Mouse (Mus musculus): ENCODE results near the gene Cacybp.

Cacybp gene

DNA sequence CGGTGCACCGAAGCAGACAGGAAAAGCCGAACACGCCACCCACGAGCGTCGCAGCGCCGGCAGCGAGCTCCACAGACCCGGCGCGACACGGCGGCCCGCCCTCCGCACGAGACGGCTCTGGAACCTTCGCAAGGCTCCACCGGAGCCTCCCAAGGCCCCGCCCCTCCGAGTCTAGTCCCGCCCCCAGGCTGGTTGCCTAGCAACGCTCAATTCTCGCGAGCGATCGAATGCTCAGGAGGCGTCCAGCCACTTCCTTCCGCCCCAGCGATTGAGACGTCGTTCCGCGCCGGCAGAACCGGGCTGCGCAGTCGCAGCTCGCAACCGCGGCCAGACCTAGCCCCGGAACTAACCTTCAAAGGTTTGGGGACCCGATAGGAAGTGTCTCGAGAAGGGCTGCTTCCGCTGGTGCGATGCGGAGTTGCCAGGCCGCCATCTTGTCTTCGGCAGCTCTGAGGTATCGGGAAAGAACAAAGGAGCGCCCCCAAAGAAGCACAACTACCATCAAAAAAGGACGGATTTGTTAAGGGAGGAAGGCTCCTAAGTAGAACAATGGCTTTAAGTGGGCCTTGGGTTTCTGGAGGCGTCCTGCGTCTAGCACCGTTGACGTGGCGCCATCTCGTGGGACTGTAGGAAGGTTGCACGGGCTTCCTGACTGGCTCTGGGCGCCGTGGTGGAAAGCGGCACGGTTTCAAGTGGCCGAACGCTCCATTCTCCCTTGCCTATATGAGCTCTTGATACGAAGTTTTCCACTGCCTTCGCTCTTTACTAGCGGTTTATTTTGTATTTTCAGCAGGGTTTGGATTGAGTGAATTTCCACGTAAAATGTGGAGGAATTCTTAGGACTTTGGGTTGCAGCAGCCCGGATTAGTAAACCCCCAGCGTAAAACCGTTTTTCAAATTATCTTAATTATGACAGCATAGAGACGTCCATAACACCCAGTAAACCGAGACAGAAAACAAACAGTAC lies at the start of gene Cacybp:
Gene Cacybp (minus strand): TSS at position 173 of the 967 bp plus-strand sequence.
- peak; percentile 99 for DNase-seq (ENCODE audit: low spot score)

DNA sequence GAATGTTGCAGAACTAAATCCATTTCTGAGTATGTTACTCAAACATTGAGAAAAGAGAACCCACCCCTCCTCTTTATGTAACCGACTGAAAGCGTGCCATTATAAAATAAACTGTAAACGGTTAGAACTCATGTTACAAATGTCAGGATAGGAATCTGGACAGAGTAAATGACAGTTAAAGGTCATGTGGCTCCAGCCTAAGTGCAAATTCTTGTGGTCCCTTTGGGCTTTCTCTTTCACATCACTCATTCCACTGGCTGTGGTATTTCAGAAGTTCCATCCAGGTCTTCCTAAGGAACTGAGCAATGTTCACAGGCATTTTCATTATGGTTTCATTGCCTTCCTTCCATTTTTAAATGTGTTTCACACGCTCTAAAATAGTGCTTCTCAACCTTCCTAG lies 49.7 kb upstream of the Cacybp start:
- no peak for DNase-seq (ENCODE audit: low spot score)

DNA sequence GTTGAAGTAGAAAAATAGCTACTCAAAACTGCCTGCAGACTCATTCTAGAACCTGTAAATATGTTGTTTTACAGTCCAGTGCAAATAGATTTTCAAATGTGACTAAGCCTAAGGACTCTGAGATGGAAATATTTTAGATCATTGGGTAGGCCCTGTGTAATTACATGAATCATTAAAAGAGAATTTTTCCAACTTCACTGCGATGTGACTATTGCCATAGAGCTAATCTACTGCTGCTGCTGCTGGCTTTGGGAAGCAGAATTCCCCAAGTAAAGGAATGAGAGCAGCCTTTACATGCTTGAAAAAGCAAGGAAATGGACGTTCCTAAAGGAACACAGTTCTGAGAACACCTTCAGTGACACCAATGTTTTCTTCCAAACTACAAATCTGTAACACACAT lies 49.2 kb upstream of the Cacybp start:
- no peak for DNase-seq (ENCODE audit: low spot score)

DNA sequence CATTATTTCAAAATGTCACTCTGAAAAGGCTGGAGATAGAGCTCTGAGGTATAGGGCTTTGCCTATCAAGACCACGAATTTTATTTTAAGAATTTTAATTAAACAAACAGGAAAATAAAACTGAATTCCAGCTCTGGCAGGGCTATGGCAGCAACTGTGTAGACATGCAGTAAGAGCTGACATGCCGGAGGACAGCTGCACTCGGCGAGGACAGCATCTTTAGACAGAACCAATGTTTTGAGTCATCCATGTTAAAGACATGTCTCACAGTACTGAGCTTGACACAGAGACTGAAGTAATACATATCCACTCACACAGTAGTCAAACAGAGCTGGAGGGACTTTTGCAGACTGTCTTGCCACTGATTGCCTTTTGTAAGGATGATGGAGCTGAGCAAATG lies 47.9 kb upstream of the Cacybp start:
- DNase-seq (ENCODE audit: low spot score): no peak

DNA sequence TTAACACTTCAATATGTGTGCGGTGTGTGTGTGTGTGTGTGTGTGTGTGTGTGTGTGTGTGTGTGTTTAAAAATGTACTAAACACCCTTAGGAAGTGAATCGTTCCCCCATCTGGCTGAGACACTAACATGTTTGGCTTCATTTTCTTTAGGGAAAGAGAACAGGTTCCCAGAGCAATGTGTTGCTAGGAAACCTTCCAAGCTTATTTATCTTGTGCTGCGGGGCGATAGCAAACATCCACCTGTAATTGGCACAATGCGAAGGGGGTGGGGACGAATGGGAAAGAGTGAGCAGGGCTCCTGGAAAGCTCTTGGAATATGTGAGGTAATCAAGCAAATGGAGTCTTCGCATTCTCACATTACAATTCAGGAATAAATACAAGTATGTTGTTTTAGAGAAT lies 47.2 kb upstream of the Cacybp start:
- no peak for DNase-seq (ENCODE audit: low spot score)

DNA sequence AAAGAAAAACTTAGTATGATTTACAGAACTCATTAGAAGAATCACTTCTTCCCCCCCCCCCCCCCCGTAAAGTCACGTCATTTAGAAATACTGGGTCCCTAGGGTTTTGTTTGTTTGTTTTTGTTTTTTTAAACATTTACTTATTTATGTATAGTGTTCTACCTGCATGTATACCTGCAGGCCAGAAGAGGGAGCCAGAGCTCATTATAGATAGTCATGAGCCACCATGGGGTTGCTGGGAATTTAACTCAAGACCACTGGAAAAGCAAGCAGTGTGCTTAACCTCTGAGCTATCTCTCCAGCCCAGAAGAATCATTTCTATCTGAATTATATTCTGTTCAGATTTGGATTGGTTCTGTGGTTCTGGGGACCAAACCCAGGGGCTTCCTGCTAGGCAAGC lies 40.4 kb upstream of the Cacybp start:
- no peak for DNase-seq (ENCODE audit: low spot score)

DNA sequence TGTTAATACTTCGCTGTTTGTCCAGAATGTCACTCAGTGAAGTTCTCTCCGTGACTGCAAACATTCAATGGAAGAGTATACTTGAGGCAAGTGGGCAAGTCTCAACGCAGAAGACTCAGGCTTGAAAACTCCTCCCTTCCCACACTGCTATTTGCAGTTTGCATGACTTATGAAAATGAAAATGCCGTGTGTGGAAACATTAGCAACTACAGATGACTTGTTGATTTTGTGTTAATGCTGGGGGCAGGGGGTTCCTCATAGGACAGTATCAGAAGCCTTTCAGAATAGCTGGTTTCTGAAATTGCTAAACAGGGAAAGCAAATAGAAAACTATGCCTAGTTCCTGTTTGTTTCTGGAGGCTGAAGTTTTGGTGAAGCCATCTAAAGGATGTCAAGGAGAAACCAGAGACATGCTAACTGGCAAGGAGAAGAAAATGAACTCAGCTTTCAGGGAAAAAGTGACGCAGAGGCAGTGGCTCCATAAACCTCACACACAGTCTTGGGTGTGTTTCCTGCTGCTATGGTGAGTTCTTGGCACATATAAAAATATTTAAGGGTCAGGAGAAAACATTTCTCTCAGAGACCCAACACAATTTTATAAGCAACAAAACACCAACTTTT lies 38.8 kb upstream of the Cacybp start:
- DNase-seq (ENCODE audit: low spot score): no peak

DNA sequence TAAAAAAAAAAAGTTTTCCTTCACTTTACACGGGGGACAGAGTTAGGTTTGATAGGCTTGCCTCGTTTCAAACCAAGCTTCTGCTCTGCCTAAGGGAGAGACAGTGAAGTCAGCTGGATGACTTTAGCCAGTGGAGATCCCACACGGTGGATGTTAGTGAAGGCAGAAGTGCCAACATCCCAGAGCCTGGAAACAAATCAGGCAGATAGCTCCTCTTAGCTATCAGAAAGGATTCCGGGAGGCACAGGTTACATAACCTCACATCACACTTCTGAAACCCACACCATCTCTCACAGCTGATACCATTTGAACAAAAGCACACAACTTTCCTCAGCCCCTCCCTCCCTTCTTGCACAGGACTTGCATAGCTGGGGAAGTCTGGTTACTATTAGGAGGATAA lies 38.1 kb upstream of the Cacybp start:
- DNase-seq (ENCODE audit: low spot score): no peak

DNA sequence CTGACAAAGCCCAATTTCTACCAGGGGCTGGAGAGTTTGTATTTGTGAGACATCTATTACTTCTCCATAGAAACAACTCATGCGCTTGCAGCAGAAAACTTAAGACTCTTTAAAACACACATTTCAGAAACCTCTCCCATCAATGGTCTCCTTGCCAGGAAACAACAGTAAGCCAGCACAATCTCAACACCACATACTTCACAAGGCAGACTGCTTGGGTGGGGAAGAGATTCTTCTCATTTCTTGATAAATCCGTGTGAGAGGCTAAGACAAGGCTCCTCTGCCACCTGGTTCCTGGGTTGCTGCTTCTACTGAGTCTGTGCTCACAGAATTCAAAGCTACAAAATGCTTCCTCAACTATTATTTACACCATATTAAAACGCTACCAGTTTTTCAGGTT lies 37.1 kb upstream of the Cacybp start:
- no peak for DNase-seq (ENCODE audit: low spot score)

DNA sequence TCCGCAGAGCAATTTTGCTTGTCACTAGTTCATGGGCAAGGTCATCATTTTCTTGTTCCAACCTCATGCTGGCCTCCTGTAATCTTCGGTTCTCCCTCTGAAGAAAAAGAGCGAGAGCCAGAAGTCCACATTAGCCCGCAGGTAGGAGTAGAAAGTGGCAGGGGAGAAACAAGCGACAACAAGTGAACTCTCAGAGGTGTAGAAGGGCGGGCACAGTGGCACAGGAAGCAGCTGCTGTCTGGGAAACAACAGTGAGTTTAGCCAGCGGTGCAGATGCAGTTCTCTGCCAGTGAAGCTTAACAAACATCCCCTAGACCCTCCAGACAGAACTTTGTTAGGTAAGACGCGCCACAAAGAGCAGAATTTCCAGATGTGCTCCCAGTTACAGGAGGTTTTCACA lies 34.8 kb upstream of the Cacybp start:
- DNase-seq (ENCODE audit: low spot score): no peak

DNA sequence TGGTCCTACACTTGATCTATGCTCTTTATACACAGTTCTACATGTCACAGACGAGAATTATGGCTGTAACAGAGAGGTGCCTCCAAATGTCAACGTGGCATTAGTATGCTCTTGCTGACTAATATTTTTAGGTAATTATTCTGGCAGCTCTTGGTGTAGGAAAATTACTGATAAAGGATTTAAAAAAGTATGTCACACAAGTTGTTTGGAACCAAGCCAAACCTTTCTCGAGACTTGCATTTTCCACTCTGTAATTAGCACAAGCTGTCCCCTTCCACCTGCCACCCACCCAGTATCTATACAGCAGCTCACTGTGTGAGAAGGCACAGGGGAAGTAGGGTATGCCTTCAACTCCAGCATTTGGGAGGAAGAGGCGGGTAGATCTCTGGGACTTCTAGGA lies 34.2 kb upstream of the Cacybp start:
- no peak for DNase-seq (ENCODE audit: low spot score)

DNA sequence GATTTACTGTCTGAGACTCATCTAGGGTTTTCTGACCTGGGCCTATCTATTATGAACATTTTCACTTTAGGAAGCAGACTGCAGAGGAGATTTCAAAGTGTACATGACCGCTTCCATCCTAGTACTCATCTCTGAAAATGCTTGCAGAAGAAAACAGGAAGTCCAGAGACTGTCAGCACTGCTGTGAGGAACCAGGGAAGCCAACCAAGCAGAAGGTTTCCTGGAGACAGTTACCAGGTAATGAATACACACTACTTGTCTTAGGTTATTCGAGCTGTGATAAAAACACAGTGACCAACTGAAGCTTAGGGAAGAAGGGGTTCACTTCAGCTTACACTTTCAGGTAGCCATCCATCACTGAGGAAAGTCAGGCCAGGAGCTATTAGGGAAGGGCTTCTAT lies 33.3 kb upstream of the Cacybp start:
- DNase-seq (ENCODE audit: low spot score): no peak

DNA sequence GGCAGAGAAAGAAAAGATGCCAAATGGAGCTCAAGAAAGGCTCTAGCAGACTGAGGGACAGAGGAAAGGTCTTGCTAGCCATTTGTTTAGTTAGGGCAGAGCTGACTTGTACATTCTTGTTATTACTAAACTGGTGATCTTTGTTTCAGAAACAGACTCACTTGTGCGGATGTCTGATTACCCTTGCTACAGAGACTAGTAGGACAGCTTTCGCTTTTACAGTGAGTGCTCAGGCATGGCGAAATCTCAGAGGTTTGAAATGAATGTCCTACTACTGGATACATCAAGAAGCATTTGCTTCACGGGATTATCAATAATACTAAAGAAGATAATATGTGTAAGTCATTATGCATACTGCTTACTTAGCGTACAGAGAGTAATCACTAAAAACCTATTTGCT lies 32.0 kb upstream of the Cacybp start:
- DNase-seq (ENCODE audit: low spot score): no peak

DNA sequence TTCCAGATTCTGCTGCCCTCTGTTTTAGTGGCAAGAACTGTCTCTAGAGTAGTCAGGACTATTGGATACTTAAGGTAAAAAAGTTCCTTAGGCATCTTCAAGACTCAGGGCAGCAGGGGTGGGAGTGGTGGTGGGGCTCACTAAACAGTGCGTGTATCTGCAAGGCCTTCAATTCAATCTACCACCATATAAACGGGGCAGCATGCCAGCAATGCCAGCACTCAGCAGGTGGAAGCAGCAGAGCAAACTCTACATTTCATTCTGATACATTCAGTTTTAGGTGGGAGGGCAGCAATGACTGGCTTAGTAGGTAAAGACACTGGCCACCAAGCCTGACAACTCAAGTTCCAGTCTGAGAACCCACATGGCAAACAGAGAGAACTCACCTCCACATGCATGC lies 27.4 kb upstream of the Cacybp start:
- no peak for DNase-seq (ENCODE audit: low spot score)

DNA sequence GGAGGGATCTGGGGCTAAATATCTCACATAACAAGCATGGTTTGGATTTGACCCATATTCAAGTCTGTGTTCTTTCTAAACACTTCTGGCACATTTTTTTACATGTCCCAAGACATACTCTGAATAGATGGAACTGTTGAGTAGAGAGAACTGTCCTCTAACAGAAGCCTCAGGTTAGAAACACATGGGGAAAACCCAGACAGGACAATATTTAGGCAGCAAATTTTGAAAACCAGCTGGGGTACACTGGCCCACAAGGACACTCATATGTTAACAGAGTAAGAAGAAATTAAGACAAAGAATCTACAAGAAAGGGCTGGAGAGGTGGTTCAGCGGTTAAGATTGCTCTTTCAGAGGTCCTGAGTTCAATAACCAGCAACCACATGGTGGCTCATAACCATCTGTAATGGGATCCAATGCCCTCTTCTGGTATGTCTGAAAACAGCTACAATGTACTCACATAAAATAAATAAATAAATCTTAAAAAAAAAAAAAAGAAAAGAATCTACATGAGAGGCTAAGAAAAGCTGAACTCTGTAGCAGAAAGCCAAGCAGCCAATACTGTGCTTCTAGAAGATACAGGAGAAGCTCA lies 26.3 kb upstream of the Cacybp start:
- no peak for DNase-seq (ENCODE audit: low spot score)

DNA sequence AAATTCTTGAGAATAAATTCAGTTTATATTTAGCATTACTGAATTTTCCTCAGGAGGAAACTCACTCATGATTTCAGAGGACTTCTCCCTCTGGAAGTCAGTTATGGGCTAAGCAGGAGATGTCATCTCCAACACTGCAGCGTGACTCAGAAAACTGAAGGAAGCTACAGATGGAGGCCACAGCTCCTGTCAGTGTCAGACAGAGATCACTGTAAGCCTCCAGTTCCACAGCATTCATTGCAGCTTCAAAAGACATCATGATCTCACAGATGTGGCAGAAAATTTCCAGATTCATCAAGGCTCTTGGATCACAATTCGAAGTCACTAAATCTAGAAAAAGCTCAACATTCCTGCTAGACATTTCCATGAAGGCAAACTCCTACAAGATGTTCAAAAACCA lies 25.3 kb upstream of the Cacybp start:
- DNase-seq (ENCODE audit: low spot score): no peak

DNA sequence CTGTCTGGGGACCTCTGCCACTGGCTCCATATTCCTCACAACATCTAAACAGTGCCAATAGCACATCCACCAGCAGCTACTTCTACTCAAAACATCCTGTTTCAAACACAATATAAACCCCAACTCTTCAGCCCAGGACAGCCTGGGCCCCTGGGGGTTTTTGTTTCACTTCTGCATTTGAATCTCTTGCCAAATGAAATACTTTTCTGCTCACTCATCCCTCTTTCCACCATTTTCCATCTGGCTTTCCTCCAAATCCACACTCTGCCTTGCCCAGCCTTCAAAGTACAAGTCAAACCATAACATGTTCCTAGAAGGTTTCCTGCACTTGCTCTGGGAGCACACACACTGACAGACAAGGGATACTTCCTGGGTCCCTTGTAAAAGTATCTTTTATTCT lies 21.2 kb upstream of the Cacybp start:
- DNase-seq (ENCODE audit: low spot score): no peak

DNA sequence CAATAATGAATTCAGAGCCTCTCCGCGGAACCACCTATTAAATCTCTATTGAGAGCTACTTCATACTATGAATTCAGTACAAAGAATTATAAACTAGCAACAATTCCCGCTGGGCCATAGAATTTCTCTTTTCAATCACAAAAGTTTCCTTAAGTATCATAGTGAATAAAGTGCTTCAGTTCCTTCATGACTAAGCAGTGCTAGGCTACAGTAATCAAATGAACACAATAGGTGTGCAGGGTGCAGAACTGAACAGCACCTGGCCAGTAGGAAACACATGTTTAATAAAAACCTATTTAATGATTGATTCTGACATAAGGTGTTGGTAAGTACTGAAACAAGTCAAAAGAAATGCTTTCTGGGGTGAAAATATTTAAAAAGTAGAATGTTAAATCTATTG lies 19.4 kb upstream of the Cacybp start:
- DNase-seq (ENCODE audit: low spot score): no peak

DNA sequence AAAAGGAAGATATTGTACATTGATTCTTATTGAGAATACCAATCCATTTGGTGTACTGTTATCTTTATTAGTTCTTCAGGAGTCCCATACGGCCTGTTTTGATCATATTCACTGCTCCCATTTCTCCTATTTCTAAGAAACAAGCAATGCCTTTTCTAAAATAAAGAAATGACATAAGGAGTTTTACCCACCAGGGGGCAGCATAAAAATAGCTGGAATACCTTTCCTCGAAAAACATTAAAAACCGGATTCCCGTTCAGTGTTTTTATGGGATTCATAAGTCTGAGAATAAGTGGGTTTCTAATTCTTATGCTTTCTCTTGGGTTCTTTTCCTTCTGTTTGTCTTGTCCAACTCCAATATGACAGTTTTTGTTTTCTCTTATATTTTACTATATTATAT lies 18.3 kb upstream of the Cacybp start:
- peak; percentile 73 for DNase-seq (ENCODE audit: low spot score)

DNA sequence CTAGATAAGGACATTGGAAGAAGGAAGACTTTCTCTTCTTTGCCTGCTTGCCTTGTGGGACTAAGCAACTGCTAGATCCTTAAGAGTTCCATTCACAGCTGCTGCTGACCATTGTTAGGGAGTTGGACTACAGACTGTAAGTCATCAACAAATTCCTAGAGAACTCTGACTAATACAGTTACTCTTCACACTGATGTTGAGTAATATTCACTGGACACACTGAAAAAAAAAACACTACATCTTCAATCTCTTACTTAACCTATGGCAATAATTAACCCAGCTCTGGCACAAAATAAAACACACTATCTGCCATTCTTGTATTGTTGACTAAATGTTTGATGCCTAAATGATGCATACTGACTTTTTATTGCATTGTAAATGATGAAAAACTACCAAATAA lies 15.2 kb upstream of the Cacybp start:
- no peak for DNase-seq (ENCODE audit: low spot score)

DNA sequence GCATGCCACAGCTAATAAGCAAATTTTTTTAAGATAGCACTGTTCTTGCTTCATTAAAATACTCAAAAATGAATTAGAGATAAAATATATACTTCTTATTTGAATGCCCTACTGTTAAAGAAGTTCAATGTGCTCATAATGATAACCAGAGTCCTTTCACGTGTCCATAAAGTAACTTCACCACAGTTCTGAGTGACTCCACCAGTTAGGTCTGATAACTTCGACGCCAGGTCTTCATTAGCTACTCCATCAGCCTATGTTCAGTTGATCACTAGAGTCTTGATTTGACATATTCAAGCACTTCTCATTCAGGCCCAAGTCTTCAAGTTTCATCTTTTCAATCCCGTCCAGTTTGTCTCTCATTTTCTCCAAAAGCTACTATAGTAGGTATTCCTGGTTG lies 14.5 kb upstream of the Cacybp start:
- no peak for DNase-seq (ENCODE audit: low spot score)

DNA sequence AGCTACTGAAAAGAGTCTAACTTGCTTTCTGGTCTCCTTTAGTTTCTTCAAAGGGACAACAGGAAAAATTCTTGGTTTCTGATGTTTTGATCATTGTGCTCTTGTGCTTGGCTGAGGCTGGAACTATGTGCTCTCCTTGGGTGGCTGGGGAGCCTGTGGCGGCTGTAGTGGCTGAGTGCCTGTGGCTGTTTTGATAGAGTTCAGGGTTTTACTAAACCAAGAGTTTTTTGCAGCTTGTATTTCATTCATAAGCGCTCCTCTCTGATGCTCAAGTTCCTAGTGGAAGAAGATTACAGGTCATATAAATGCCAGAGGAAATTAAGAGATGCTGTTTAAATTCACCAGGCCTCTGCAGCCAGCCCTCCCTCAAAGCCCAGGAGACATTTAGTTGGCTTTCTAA lies 11.4 kb upstream of the Cacybp start:
- no peak for DNase-seq (ENCODE audit: low spot score)

DNA sequence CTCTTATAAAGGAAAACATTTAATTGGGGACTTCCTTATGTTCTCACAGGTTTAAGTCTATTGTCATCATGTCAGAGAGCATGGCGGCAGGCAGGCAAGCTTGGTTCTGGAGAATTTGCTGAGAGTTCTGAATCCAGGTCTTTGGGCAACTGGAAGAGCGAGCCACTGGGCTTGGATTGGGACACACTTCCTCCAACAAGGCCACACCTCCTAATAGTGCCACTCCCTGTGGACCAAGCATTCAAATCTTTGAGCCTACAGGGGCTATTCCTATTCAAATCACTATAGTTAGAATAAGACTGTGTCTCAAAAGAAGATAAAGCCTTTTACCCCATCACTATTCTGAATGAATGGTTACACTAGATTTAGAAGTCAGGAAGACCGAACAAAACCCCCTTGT lies 5.2 kb upstream of the Cacybp start:
- no peak for DNase-seq (ENCODE audit: low spot score)
